Mouse (Mus musculus): ENCODE results near the gene AU041133. TPM values are rescaled to one million over a fixed set of nuclear protein-coding genes. Genes with fewer than 3 reads are reported as not detected.
A peak's percentile ranks its signal among the peaks of the same experiment; 100 is the strongest.
"Not testable (repeated sequence)": the region's sequence is repeated elsewhere in the genome, so short reads cannot be mapped to it uniquely, and the experiment has no call there.

Gene AU041133
- 9.8 and 10.9 TPM in 2 replicates for polyA plus RNA-seq (2015; fragmentation: Nextera tagmentation; extraction: Ambion mirVana)

- Histone ChIP-seq H3K4me2 (peak within 1 kb of the TSS; percentile 58), H3K27ac (replicated peaks) (peak within 1 kb of the TSS; percentile 95), H3K36me3 (peaks cover 21% of the 10 kb centered on the region), H3K4me3 (replicated peaks) (peak within 1 kb of the TSS; percentile 77), H3K9ac (replicated peaks) (peak within 1 kb of the TSS; percentile 77), H3K4me1 (peaks cover 12% of the 10 kb centered on the region), H3K27me3 (replicated peaks) (no peaks in the 10 kb centered on the region), H3K9me3 (replicated peaks) (peaks cover 27% of the 10 kb centered on the region; the same call in 1 of the 2 replicates)
- WGBS: 3% methylated on average over 41 of the region's 41 CpGs
- ATAC-seq (ENCODE audit: low FRiP score): peak; percentile 99
Measured at GRCm38 (mm10) chr10:82127850-82128401, at the start of gene AU041133. AU041133 (plus strand) TSS chr10:82128013.

- WGBS: 20% methylated on average over 42 of the region's 42 CpGs
- peak within 1 kb of the TSS; percentile 52 for H3K4me3 ChIP-seq (replicated peaks)
- H3K9ac ChIP-seq (replicated peaks): peak within 1 kb of the TSS; percentile 54
- peak within 1 kb of the TSS; percentile 93 for H3K27ac ChIP-seq (replicated peaks)
- not testable (repeated sequence) for H3K27me3 ChIP-seq (replicated peaks); H3K4me1 ChIP-seq; H3K9me3 ChIP-seq (replicated peaks); H3K36me3 ChIP-seq
- ATAC-seq (ENCODE audit: low FRiP score): peak; percentile 98
- H3K4me2 ChIP-seq: peak within 1 kb of the TSS; percentile 52
Measured at GRCm38 (mm10) chr10:82082728-82083621, 44.8 kb upstream of the AU041133 start, which contains the start of gene BC024063. BC024063 (plus strand) TSS chr10:82083353.

GRCm38 (mm10) chr10:82083622-82083971, 44.2 kb upstream of the AU041133 start:
- peak; percentile 58 for ATAC-seq (ENCODE audit: low FRiP score)
- not testable (repeated sequence) for H3K4me1 ChIP-seq; H3K9me3 ChIP-seq (replicated peaks); H3K27me3 ChIP-seq (replicated peaks); H3K36me3 ChIP-seq
- peak overlapping the region; percentile 52 for H3K4me2 ChIP-seq
- 21% methylated on average over 14 of the region's 14 CpGs for WGBS
- peak overlapping the region; percentile 52 for H3K4me3 ChIP-seq (replicated peaks)
- H3K9ac ChIP-seq (replicated peaks): peak overlapping the region; percentile 54
- H3K27ac ChIP-seq (replicated peaks): peak overlapping the region; percentile 93

- WGBS: 75% methylated on average over 3 of the region's 3 CpGs
- ATAC-seq (ENCODE audit: low FRiP score): no peak
- no peak overlapping the region for H3K9ac ChIP-seq (replicated peaks)
- H3K4me2 ChIP-seq: no peak overlapping the region
- no peak overlapping the region for H3K27ac ChIP-seq (replicated peaks)
- H3K36me3 ChIP-seq: peaks cover 20% of the 10 kb centered on the region
- no peaks in the 10 kb centered on the region for H3K27me3 ChIP-seq (replicated peaks)
- no peaks in the 10 kb centered on the region for H3K4me1 ChIP-seq
- no peak overlapping the region for H3K4me3 ChIP-seq (replicated peaks)
- H3K9me3 ChIP-seq (replicated peaks): peaks cover 52% of the 10 kb centered on the region
Measured at GRCm38 (mm10) chr10:82117206-82117605, 10.6 kb upstream of the AU041133 start.

- Histone ChIP-seq H3K4me3 (replicated peaks) (no peak overlapping the region), H3K27ac (replicated peaks) (no peak overlapping the region), H3K9ac (replicated peaks) (no peak overlapping the region), H3K36me3 (peaks cover 65% of the 10 kb centered on the region), H3K4me2 (no peak overlapping the region), H3K4me1 (no peaks in the 10 kb centered on the region), H3K27me3 (replicated peaks) (no peaks in the 10 kb centered on the region), H3K9me3 (replicated peaks) (peaks cover 48% of the 10 kb centered on the region)
- ATAC-seq (ENCODE audit: low FRiP score): no peak
- 98% methylated on average over 1 of the region's 1 CpGs for WGBS
Measured at GRCm38 (mm10) chr10:82145282-82145681, 17.5 kb downstream of the AU041133 start.

- Histone ChIP-seq H3K4me3 (replicated peaks) (no peak overlapping the region), H3K4me1 (no peaks in the 10 kb centered on the region), H3K9ac (replicated peaks) (no peak overlapping the region), H3K27ac (replicated peaks) (no peak overlapping the region), H3K27me3 (replicated peaks) (no peaks in the 10 kb centered on the region), H3K36me3 (peaks cover 77% of the 10 kb centered on the region), H3K9me3 (replicated peaks) (peaks cover 64% of the 10 kb centered on the region), H3K4me2 (no peak overlapping the region)
- 82% methylated on average over 4 of the region's 4 CpGs for WGBS
- no peak for ATAC-seq (ENCODE audit: low FRiP score)
Measured at GRCm38 (mm10) chr10:82147571-82147970, 19.8 kb downstream of the AU041133 start.

- Histone ChIP-seq H3K9me3 (replicated peaks) (peaks cover 6% of the 10 kb centered on the region; the same call in 1 of the 2 replicates), H3K27ac (replicated peaks) (no peak overlapping the region), H3K9ac (replicated peaks) (no peak overlapping the region), H3K4me3 (replicated peaks) (no peak overlapping the region), H3K4me2 (no peak overlapping the region), H3K27me3 (replicated peaks) (0 out of 2 replicates have a peak, but pooled peaks cover 2% of the 10 kb centered on the region), H3K36me3 (no peaks in the 10 kb centered on the region), H3K4me1 (no peaks in the 10 kb centered on the region)
- WGBS: 82% methylated on average over 3 of the region's 3 CpGs
- no peak for ATAC-seq (ENCODE audit: low FRiP score)
Measured at GRCm38 (mm10) chr10:82167777-82168176, 40.0 kb downstream of the AU041133 start.

GRCm38 (mm10) chr10:82169776-82170175, 42.0 kb downstream of the AU041133 start:
- Histone ChIP-seq H3K27me3 (replicated peaks) (0 out of 2 replicates have a peak, but pooled peaks cover 2% of the 10 kb centered on the region), H3K4me3 (replicated peaks) (no peak overlapping the region), H3K27ac (replicated peaks) (no peak overlapping the region), H3K4me1 (no peaks in the 10 kb centered on the region), H3K9ac (replicated peaks) (no peak overlapping the region), H3K4me2 (no peak overlapping the region), H3K9me3 (replicated peaks) (no peaks in the 10 kb centered on the region), H3K36me3 (no peaks in the 10 kb centered on the region)
- no peak for ATAC-seq (ENCODE audit: low FRiP score)
- 81% methylated on average over 2 of the region's 2 CpGs for WGBS

GRCm38 (mm10) chr10:82170808-82171207, 43.0 kb downstream of the AU041133 start:
- no peak overlapping the region for H3K4me2 ChIP-seq
- H3K27me3 ChIP-seq (replicated peaks): 0 out of 2 replicates have a peak, but pooled peaks cover 2% of the 10 kb centered on the region
- H3K9ac ChIP-seq (replicated peaks): no peak overlapping the region
- WGBS: 52% methylated on average over 2 of the region's 2 CpGs
- no peaks in the 10 kb centered on the region for H3K4me1 ChIP-seq
- no peaks in the 10 kb centered on the region for H3K36me3 ChIP-seq
- ATAC-seq (ENCODE audit: low FRiP score): no peak
- no peaks in the 10 kb centered on the region for H3K9me3 ChIP-seq (replicated peaks)
- H3K4me3 ChIP-seq (replicated peaks): no peak overlapping the region
- H3K27ac ChIP-seq (replicated peaks): no peak overlapping the region

- peak; percentile 100 for ATAC-seq (ENCODE audit: low FRiP score)
- peak overlapping the region; percentile 89 for H3K9ac ChIP-seq (replicated peaks)
- H3K27me3 ChIP-seq (replicated peaks): no peaks in the 10 kb centered on the region
- 4% methylated on average over 47 of the region's 47 CpGs for WGBS
- H3K4me1 ChIP-seq: peaks cover 7% of the 10 kb centered on the region
- H3K27ac ChIP-seq (replicated peaks): peak overlapping the region; percentile 99
- H3K4me2 ChIP-seq: peak overlapping the region; percentile 87
- H3K9me3 ChIP-seq (replicated peaks): no peaks in the 10 kb centered on the region
- H3K4me3 ChIP-seq (replicated peaks): peak overlapping the region; percentile 81
- H3K36me3 ChIP-seq: no peaks in the 10 kb centered on the region
Measured at GRCm38 (mm10) chr10:82178257-82179064, 50.6 kb downstream of the AU041133 start.

Measured in neural tube, embryonic 15.5 days (tissue).